Mouse (Mus musculus) CH12F3 (cell line): ENCODE results near the gene Slc12a7.
"Not testable (repeated sequence)": the region's sequence is repeated elsewhere in the genome, so short reads cannot be mapped to it uniquely, and the experiment has no call there.

ENCODE experiments used
- in situ Hi-C: fragments of 300-500 bp; cut with MboI; formaldehyde crosslinking; loops from 2 replicates; pipeline ENCODE4 v1.14.3; 2020; ENCODE audit warnings: low sequenced_read_pairs

The Slc12a7 gene

DNA sequence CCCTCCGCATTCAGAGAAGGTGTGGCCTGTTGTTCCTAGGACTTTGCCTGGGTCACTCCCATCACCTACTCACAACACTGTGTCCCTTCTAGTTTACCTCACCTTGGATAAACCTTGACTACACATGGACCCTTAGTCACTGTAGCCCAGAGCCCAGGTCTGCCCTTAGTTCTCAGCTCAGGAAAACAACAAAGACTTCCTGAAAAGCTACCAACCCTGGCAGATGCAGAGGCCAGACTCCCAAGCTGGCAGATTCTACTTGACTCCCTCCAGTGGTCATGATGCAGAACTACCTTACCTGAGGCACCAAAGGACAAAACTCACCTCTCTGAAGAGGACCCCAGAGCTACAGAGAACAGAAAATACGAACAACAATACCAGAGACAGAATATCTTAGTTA is 18.9 kb upstream of the Slc12a7 start:
- in situ Hi-C loops = no loop called here

DNA sequence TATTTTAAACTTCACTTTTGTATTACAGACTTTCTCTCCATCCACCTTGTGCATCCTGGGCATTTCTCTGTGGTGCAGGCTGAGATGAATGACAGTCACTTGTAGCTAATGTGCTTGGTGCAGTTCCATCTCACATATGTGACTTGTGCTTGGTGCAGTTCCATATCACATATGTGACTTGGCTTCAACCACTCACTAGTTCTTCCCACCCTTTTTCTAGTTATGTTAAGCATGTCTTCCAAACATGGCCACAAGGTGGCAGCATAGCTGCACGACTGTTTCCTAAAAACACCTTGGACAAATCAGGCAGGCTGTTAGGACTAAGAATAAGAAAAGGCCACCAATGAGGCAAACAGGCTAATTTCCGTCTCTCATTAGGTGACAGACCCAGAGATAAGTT is 14.7 kb upstream of the Slc12a7 start:
- in situ Hi-C loops = no loop called here

DNA sequence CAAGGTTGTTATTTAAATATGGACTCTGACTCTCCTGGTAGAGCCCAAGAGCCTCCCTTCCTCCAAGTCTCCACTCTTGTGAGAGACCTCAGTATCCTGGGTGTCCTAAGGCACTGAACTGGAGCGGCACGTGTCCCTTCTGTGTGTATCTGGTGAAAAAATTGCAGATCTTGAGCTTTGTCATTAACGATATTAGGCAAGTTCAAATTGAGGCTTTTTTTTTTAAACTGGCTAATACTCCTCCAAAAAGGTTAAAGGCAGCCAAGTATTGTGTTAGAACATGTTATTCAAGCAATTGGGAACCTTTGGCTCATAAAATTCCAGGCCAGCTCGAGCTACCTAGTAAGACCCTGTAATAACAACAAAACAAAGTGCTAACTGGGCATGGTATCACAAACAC is 12.7 kb upstream of the Slc12a7 start:
- in situ Hi-C loops = loop anchor here (5.0 kb wide), 1 partner anchor 187 kb away; no protein-coding TSS in a partner anchor

DNA sequence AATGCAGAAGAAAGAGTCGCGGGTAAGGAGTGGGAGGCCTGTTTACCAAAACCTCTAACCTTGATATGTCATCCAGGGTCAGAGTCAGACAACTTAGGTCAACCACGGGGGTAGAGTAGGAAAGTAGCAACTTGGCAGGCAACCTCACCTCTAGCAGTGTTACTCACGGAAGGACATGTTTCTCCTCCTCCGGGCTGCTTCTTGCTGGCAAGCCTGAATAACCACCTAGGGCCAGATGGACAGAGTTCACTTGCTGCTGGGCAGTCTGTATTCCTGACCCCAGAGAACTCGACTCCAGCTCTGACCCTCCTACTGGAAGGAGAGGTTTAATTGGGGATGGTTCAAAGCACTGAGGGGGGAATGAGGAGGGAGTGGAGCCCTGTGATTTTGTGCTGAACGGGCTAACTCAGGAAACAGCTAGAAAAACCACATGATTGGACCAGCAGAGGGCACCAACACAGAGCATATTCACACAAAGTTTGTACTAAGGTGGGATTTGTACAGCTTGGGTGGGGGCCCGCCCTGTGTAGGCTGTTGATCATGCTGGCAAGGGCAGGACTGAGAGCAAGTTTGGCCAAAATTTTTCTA is 9.7 kb upstream of the Slc12a7 start:
- in situ Hi-C loops = loop anchor here (5.0 kb wide), 1 partner anchor 184 kb away; no protein-coding TSS in a partner anchor

DNA sequence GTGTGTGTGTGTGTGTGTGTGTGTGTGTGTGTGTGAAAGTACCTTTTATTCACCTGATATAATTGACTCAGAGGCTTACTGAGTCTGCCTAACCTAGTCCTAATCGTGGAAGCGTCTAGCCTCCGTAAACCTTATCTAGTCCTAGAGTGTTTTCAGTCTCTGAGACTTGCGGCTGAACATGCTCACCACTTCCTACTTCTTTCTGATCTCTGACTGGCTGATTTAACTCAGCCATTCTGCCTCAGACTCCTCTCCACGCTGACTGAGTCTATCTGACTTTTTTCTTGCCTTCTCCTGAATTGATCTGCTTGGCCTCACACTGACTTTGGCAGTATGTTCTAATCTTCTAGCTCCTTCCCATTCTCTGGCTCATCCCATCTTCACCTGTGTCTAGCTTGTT is 7.6 kb upstream of the Slc12a7 start:
- in situ Hi-C loops = loop anchor here (5.0 kb wide), 1 partner anchor 97 kb away; no protein-coding TSS in a partner anchor

DNA sequence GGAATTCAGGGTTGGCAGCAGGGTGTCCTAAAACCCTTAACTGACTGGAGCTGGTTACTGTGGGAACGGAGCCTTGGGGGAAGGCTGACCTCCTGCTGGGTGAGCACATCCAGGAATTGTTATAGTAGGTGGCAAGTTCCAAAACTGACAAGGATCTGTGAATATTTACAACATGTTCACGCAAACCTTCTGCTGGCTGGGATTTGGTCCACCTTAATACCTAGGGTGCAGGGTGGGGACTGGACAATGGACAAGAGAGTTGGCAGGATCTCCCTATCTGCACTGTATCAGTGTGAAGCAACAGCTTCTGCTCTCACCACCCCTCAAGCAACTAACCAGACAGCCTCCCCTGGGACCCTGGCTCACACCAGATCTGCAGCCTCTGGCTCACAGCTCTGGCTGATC is 5.3 kb upstream of the Slc12a7 start:
- in situ Hi-C loops = loop anchor here (5.0 kb wide), 1 partner anchor 95 kb away; no protein-coding TSS in a partner anchor

DNA sequence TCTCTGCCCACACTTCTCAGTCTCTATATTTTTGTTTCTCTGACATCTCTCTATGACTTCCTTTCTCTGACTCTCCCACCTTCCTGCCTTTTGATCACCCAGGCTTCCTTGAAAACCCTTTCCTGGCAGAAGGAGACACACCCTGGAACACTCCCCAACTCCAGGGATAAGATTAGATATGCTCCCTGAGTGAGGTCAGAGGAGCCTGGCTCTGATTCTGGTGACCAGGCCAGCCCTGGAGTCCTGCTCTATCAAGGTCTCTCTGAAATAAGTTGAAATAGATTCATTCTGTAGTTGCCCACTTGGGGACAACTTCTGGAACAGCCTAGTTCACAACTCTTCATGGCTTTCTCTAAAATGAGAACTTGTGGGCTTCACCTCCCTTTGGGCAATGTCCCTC is 4.3 kb upstream of the Slc12a7 start:
- in situ Hi-C loops = loop anchor here (5.0 kb wide), 1 partner anchor 94 kb away; no protein-coding TSS in a partner anchor

DNA sequence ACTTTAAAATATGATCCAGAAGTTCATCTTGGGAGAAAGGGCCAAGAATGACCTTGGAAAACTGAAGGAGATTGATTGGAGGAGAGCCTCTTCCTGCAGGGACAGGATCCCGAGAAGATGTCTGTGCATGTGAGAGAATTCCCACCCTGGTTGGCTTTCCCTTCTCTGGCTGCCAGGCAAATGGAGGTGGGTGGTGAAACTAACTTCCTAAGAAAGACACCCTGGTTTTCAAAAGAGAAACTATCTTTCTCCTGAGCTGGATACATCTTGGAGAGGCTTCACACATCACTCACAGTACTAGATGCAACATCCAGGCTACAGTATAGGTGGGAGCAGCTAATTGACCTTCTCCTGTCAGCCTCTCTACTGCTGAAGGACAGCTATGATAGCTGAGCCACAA is 2.0 kb upstream of the Slc12a7 start:
- in situ Hi-C loops = no loop called here

DNA sequence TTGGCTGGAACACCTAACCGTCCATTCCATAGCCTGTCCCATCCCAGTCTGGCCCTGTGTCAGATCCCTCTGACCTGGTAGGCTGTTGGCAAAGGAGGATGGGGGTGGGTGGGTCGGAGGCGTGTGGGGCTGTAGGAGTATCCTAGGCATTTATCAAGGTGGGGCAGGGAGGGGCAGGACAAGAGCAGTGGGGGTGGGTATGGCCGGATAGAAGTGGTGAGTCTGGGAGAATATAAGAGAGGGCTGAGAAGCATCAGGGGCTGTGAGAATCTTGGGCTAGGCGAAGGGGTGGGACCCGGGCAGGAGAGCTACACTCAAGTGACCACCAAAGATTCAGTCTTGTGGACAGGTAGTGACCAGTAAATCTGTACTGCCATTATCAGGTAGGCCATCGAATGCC is 659 bp upstream of the Slc12a7 start:
- in situ Hi-C loops = no loop called here

DNA sequence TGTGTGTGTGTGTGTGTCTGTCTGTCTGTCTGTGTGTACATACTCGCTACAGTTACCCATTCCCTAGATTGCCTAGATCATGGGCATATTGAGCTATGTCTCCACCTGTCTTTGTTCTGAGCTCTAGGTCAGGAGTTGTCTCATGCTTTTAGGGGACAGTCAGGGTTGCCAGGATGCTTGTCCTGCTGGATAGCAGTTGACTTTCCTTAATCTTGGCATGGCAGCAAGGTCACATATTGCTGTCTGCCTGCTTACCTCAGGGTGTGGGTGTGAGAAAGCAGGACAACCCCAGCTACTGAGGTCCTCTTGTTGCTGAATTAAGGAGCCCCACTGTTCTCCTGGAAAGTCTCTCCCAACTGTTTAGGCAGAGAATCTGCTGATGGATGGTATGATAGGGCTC is 1.5 kb downstream of the Slc12a7 start:
- in situ Hi-C loops = no loop called here

DNA sequence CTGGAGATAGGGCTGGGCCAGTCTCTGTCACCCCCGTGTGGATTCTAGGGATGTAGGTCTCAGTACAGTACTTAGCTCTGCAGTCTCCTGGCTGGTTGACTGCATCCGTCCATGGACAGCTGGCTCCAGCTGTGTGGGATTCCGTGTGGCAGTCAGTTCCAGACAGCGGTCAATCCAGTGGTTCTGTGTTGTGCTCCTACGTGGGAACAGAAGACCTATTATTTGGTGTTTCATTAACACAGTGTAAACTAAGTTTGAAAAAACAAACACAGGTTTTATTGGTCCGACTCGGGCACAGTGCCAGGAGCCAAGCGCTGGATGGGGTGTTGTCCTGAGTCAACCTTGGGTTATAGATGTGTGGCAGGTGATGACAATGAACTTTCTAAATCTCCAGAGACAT is 2.4 kb downstream of the Slc12a7 start:
- in situ Hi-C loops = no loop called here

DNA sequence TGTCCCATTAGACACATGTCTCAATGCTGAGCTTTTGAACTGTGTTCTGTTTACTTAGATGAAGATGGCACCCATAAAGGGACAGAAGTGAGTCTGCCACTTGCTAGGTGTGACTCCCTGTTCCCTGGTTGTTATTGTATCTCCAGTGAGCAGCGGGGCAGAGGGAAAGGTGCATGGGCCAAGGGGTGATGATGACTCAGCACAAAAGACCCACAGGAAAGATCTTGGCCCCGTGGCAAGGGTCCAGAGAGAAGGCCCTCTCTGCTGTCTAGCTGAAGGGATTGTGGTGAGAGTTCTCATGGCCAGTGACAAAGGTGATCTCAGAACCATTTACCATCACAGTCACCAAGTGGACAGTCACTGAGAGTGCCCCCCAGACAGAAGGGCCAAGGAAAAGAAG is 3.0 kb downstream of the Slc12a7 start:
- in situ Hi-C loops = no loop called here

DNA sequence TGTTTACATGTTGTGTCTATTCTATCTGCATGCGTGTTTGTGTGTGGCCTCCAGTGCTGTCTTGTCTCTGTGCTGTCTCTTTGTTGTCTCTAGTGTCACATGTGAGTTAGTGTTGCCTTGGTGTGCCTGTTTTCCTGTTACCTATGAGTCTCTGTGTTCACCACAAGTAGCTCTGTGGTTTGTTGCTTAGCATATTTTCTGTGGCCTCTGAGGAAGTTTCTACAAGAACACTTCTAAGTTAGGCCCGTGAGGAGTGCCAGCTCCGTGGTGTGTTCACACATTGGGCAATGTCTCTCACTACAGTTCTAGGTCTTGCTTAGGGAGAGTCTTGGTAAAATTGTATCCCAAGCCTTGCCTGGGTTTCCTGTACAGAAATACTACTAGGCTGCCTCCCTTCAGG is 4.0 kb downstream of the Slc12a7 start:
- in situ Hi-C loops = no loop called here

DNA sequence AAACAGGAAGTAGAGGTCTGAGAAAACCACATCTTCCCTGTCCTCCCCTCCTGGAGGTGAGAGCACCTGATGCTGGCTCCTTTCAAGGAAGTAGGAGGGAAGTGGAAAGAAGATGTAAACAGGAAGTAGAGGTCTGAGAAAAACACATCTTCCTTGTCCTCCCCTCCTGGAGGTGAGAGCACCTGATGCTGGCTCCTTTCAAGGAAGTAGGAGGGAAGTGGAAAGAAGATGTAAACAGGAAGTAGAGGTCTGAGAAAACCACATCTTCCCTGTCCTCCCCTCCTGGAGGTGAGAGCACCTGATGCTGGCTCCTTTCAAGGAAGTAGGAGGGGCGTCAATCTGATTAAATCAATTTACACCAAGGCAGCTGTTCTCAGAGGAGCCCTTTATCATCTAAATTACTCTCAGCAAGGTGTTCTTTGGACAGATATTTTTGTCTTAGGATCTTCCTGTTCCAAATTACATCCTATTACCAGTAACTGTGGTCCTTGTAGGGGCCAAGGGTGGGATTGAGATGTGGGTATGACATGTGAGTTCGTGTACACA is 7.6 kb downstream of the Slc12a7 start:
- in situ Hi-C loops = not testable (repeated sequence)

DNA sequence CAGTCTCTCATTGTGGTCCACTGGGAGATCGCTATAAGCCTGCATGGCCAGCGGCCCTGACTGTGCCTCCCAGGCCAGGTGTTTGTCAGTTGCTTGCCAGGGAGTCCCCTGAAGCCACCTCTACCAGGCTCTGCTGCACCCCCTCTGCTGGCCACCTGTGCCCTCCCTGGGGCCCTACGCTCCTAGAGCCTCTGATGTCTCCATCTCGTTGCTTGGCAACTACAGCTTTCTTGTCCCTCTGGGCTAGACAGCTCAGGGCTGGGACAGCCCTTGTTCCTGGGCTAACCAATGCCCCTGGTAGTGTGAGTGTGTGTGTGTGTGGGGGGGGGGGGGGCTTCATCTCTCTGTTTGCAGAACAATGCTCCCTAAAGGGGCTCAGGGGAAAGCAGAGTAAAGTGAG is 10.1 kb downstream of the Slc12a7 start:
- in situ Hi-C loops = no loop called here

DNA sequence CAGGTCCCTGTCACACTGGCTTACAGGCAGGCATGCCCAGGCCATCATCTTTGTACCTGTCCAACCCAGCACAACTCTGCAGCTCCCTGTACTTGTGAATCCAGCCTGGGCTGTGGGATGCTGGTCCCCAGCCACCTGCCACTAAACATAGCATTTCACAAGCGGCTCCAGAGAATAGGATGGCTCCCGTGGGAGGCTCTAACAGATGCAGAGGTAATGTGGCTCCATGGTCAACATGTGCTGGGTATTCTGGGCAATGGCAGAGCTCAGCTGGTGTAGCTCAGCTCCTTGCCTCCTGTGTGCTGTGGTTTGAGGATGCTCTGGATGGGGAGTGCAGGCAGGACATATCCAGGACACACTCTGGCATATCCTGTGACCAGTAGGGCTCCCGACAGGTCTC is 10.8 kb downstream of the Slc12a7 start:
- in situ Hi-C loops = no loop called here

DNA sequence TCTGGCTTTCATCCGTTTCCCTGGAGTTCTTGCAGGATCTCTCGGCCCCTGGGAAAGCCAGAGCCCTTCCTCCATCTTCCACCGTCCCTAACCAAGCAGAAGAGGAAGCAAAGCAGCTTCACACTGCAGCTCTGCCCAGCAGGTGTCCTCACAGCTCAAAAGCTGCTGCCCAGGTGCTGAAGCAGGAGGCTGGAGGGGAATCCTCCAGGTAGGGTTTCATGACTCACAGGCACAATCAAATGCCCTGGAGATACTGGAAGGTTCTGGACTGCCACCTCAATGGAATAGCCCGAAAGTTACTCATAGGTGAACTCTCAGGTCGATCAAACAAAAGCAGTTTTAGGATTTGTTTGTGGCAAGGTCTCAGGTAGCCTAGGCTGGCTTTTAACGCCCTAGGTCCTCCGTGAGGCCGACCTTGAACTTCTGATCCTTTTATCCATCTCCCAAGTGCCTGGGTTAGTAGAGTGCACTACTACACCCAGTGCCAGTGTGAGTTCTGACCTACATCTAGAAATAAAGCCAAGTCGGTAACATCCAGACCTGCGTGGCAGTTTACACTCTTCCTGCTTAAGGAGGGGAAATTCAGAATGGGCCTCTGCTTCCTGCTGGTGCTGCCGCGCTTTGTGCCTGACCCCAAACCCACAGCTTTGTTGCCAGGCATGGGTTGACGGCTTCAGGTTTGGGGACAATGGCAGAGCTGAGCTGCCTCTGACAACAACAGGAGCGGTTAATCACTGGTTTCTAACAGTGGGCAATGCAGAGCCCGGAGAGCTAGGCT is 16.0 kb downstream of the Slc12a7 start:
- in situ Hi-C loops = no loop called here

DNA sequence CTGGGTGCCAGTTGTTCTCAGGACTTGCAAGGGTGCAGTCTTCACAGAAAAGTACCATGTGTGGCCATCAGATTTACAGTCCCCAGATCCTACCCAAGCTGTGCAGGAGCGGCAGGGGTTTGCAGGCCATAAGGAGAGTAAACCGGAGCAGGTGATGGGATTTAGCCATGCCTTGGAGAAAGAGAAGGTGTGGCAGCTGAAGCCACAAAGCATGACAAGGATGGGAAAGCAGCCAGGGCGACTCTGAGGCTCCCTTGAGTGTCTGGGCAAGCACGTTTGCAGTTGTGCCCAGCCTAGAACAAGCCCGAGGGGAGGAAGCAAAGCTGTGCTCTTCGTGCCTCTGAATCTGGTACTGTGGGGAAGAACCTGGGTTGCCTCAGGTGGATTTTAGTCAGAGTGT is 17.5 kb downstream of the Slc12a7 start:
- in situ Hi-C loops = no loop called here

DNA sequence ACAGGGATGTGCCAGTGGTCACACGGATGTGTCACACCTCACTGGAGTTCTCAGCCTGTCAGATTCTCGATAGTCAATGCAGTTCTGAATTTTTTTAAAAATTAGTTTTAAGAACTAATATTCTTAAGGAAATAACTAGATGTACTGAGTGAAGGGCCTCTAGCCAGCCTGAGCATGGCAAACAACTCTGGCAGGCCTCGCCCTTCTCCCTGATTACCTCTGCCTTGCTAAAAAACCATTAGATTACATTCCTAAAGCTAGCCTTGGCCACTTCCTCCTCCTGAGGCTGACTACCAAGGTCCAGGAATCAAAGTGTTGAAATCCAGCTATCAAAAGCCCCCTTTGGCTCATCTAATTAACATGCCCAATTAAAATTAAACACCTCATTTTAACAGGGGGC is 18.4 kb downstream of the Slc12a7 start:
- in situ Hi-C loops = no loop called here

DNA sequence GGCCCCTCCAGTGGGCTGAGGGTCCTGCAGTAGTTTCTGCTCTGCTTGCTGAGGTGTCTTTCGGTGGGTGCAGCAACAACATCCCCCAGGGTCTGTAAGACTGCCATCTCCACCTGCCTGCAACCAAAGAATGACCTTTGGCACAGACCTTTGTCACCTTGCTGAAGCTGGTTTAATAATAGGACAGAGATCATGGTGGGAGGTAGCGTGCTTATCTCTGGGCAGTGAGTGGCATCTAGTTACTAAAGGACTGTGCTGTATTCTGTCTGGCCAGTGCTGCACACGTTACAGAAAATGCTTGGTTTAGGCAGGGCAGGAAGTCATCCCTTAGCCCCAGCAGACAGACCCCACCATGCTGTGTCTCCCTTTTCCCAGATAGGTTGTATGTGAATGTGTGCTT is 22.9 kb downstream of the Slc12a7 start:
- in situ Hi-C loops = no loop called here

DNA sequence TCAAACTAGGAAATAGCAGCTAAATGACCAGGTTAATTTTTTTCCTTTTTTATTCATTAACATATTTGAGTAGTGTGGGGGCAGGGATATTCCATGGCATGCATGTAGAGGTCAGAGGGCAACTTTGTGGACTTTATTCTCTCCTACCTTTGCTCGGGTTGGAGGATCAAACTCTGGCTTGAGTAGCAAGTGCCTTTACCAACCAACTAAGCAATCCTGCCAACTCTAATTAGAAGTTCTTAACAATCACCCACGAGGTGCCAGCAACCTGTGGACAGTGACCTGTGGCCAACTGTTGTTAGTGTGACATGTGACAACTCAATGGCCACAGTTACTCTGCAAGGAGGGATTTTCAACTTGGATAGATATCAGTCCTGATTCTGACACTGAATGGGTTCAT is 24.0 kb downstream of the Slc12a7 start:
- in situ Hi-C loops = no loop called here

DNA sequence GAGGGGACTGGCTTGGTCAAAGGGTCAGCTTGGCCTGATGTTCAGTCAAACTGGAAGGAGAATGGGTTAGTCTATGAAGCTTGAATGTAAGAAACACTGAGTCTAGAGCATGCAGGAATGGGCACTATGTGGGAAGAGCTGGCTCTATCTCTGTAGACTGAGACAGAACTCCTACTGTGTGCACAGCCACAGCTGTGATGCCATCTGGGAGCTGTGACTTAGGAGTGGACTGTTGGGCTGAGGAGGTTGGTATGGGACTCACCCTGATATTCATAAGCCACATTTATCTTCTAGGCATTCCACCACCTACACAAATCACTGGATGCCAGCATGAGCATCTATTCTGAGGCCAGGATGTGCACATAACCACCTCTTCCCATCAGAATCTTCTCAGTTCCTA is 24.5 kb downstream of the Slc12a7 start:
- in situ Hi-C loops = no loop called here
